Mouse (Mus musculus): ENCODE data around the gene Pde1a.

Gene Pde1a

GRCm38 (mm10) chr2:80128861-80129698 lies at the start of gene Pde1a:
Pde1a (minus strand) TSS chr2:80129458.
- no peak for DNase-seq (ENCODE audit: low spot score in 2 of 2)

- DNase-seq (ENCODE audit: low spot score in 2 of 2), result no peak
These were observed 49.5 kb upstream of the Pde1a start for GRCm38 (mm10) chr2:80178608-80179280.

GRCm38 (mm10) chr2:80178154-80178553 lies 48.9 kb upstream of the Pde1a start:
- DNase-seq (ENCODE audit: low spot score in 2 of 2), result no peak

- no peak for DNase-seq (ENCODE audit: low spot score in 2 of 2)
These were observed 38.8 kb upstream of the Pde1a start for GRCm38 (mm10) chr2:80168103-80168502.

GRCm38 (mm10) chr2:80158784-80159183 lies 29.5 kb upstream of the Pde1a start:
- DNase-seq (ENCODE audit: low spot score in 2 of 2), result no peak

GRCm38 (mm10) chr2:80158196-80158595 lies 28.9 kb upstream of the Pde1a start:
- no peak for DNase-seq (ENCODE audit: low spot score in 2 of 2)

- DNase-seq (ENCODE audit: low spot score in 2 of 2), result no peak
These were observed 20.8 kb upstream of the Pde1a start for GRCm38 (mm10) chr2:80150019-80150418.

GRCm38 (mm10) chr2:80149332-80149731 lies 20.1 kb upstream of the Pde1a start:
- no peak for DNase-seq (ENCODE audit: low spot score in 2 of 2)

GRCm38 (mm10) chr2:80135076-80135475 lies 5.8 kb upstream of the Pde1a start:
- DNase-seq (ENCODE audit: low spot score in 2 of 2), result no peak

GRCm38 (mm10) chr2:80132677-80133076 lies 3.4 kb upstream of the Pde1a start:
- DNase-seq (ENCODE audit: low spot score in 2 of 2), result no peak

- no peak for DNase-seq (ENCODE audit: low spot score in 2 of 2)
These were observed 2.6 kb downstream of the Pde1a start for GRCm38 (mm10) chr2:80126663-80127062.

- no peak for DNase-seq (ENCODE audit: low spot score in 2 of 2)
These were observed 42.4 kb downstream of the Pde1a start for GRCm38 (mm10) chr2:80086891-80087290.

- no peak for DNase-seq (ENCODE audit: low spot score in 2 of 2)
These were observed 49.0 kb downstream of the Pde1a start for GRCm38 (mm10) chr2:80080090-80080821.

GRCm38 (mm10) chr2:80079618-80080017 lies 49.6 kb downstream of the Pde1a start:
- DNase-seq (ENCODE audit: low spot score in 2 of 2), result no peak

- no peak for DNase-seq (ENCODE audit: low spot score in 2 of 2)
These were observed 52.9 kb downstream of the Pde1a start for GRCm38 (mm10) chr2:80076323-80076722.

- DNase-seq (ENCODE audit: low spot score in 2 of 2), result no peak
These were observed 54.7 kb downstream of the Pde1a start for GRCm38 (mm10) chr2:80074531-80074930.

GRCm38 (mm10) chr2:80074046-80074445 lies 55.2 kb downstream of the Pde1a start:
- DNase-seq (ENCODE audit: low spot score in 2 of 2), result no peak

- no peak for DNase-seq (ENCODE audit: low spot score in 2 of 2)
These were observed 55.8 kb downstream of the Pde1a start for GRCm38 (mm10) chr2:80073426-80073825.

GRCm38 (mm10) chr2:80069745-80070144 lies 59.5 kb downstream of the Pde1a start:
- DNase-seq (ENCODE audit: low spot score in 2 of 2), result no peak

- no peak for DNase-seq (ENCODE audit: low spot score in 2 of 2)
These were observed 62.8 kb downstream of the Pde1a start for GRCm38 (mm10) chr2:80066449-80066848.

GRCm38 (mm10) chr2:80056062-80056461 lies 73.2 kb downstream of the Pde1a start:
- no peak for DNase-seq (ENCODE audit: low spot score in 2 of 2)

GRCm38 (mm10) chr2:80054042-80054441 lies 75.2 kb downstream of the Pde1a start:
- DNase-seq (ENCODE audit: low spot score in 2 of 2), result no peak
